In the genomic region with DNA sequence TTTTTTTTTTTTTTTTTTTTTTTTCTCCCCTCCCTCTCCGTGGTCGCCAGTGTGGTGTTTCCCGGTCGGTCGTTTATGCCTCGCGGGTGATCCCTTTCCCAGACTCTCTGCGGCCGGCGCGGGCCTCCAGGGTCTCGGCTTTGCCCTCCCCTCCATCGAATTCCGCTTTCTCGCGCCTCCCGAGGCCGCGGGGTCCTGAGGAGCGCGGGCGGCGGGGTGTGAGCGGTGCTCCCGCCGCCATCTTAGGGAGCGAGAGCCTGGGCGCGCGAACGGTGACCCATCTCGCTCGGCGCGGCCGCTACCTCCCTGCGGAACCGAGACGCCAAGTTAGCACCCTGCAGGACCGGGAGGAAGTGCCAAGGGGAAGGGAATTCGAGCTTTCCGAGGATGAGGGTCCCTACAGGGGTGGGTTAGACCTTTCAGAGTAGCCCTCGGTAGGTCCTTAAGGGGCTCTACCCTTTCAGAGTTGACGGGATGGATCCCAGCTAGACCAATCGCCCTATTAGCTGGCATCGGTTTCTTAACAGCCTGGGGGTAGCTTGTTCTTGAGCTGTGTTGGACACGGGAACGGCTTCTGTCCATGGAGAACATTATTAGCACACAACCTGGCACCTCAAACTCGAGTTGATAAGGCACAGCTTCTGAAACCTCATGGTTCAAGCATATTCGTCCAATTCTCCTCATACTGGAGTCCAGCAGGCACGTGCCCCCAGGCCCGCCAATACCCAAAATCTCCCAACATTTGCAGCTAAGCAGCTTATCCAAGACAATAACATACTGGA, we compare ENCODE assay signal across 8 mouse cellular contexts. TPM values are rescaled to one million over a fixed set of nuclear protein-coding genes. Genes with fewer than 3 reads are reported as not detected.
DNase-seq lines count a peak whose midpoint lies in the region; ATAC-seq and TF ChIP-seq lines count a peak whose summit lies in the region.

No protein-coding gene starts in this region.

- H3K36me3 ChIP-seq in E14TG2a.4 (ENCODE audit: insufficient read depth, low read length), result no peaks in the 10 kb centered on the region
- H3K36me3 ChIP-seq in embryonic facial prominence, embryonic 15.5 days, result no peaks in the 10 kb centered on the region
- no peaks in the 10 kb centered on the region for H3K36me3 ChIP-seq in heart, embryonic 11.5 days (ENCODE audit: control insufficient read depth, insufficient read depth, low read length)
- H3K36me3 ChIP-seq in kidney, embryonic 16.5 days (ENCODE audit: insufficient read depth, low read length), result no peaks in the 10 kb centered on the region

- H3K4me1 ChIP-seq in E14TG2a.4 (replicated peaks; ENCODE audit: low read depth, low read length), result peaks cover 10% of the 10 kb centered on the region
- peaks cover 3% of the 10 kb centered on the region for H3K4me1 ChIP-seq in bone marrow macrophage, adult 2 months (ENCODE audit: control insufficient read depth, insufficient read depth, low read length)
- H3K4me1 ChIP-seq in embryonic facial prominence, embryonic 15.5 days, result no peaks in the 10 kb centered on the region
- H3K4me1 ChIP-seq in heart, embryonic 11.5 days (ENCODE audit: control insufficient read depth, insufficient read depth, low read length), result no peaks in the 10 kb centered on the region; the same call in 1 of the 2 replicates
- peaks cover 5% of the 10 kb centered on the region for H3K4me1 ChIP-seq in kidney, embryonic 16.5 days (ENCODE audit: insufficient read depth, low read length)

- TF ChIP-seq POLR2A in bone marrow macrophage, adult 2 months (IDR thresholded peaks at IDR 0.05; ENCODE audit: borderline replicate concordance, low read depth, low read length), result no peak

- TF ChIP-seq CTCF in E14TG2a.4 (conservative IDR thresholded peaks at IDR 0.05; ENCODE audit: low read length), result no peak
- TF ChIP-seq CTCF in bone marrow macrophage, adult 2 months (IDR thresholded peaks at IDR 0.05; ENCODE audit: low read depth, low read length), result no peak

- ATAC-seq in embryonic facial prominence, embryonic 15.5 days (ENCODE audit: insufficient number of reproducible peaks, low FRiP score, low TSS enrichment, low read depth), result peak; percentile 61
- ATAC-seq in heart, embryonic 11.5 days (replicated peaks; ENCODE audit: insufficient number of reproducible peaks, low FRiP score, low TSS enrichment), result peak; percentile 75
- peak; percentile 69 for ATAC-seq in kidney, embryonic 16.5 days (ENCODE audit: low FRiP score, low TSS enrichment)

- DNase-seq in liver, result peak; percentile 68
- DNase-seq in monocyte, adult 2 months (ENCODE audit: low read depth in 1 of 2, low spot score in 2 of 2), result peak; percentile 37 to 70
- DNase-seq in urinary bladder, adult 2 months (ENCODE audit: low spot score), result peak; percentile 71

- under 1% methylated on average over 52 of the region's 52 CpGs for WGBS in embryonic facial prominence, embryonic 15.5 days
- WGBS in heart, embryonic 11.5 days (ENCODE audit: insufficient replicate concordance), result under 1% methylated on average over 52 of the region's 52 CpGs
- under 1% methylated on average over 51 of the region's 52 CpGs for WGBS in kidney, embryonic 16.5 days

- peak overlapping the region; percentile 80 for H3K9ac ChIP-seq in embryonic facial prominence, embryonic 15.5 days
- H3K9ac ChIP-seq in heart, embryonic 11.5 days (ENCODE audit: low read depth, low read length), result peak overlapping the region; percentile 89
- peak overlapping the region; percentile 97 for H3K9ac ChIP-seq in kidney, embryonic 16.5 days (replicated peaks; ENCODE audit: low read length)

- H3K27me3 ChIP-seq in E14TG2a.4 (ENCODE audit: insufficient read depth, low read length), result no peaks in the 10 kb centered on the region; the same call in 1 of the 2 replicates
- H3K27me3 ChIP-seq in embryonic facial prominence, embryonic 15.5 days, result no peaks in the 10 kb centered on the region
- no peaks in the 10 kb centered on the region for H3K27me3 ChIP-seq in heart, embryonic 11.5 days (ENCODE audit: control insufficient read depth, insufficient read depth, low read length)
- H3K27me3 ChIP-seq in kidney, embryonic 16.5 days (ENCODE audit: insufficient read depth, low read length), result no peaks in the 10 kb centered on the region

- peak overlapping the region; percentile 91 for H3K4me3 ChIP-seq in E14TG2a.4 (replicated peaks; ENCODE audit: low read length)
- peak overlapping the region; percentile 95 for H3K4me3 ChIP-seq in bone marrow macrophage, adult 2 months (ENCODE audit: insufficient read depth, low read length)
- peak overlapping the region; percentile 89 for H3K4me3 ChIP-seq in embryonic facial prominence, embryonic 15.5 days (replicated peaks)
- peak overlapping the region; percentile 92 for H3K4me3 ChIP-seq in heart, embryonic 11.5 days (ENCODE audit: low read depth, low read length)
- H3K4me3 ChIP-seq in kidney, embryonic 16.5 days (ENCODE audit: low read length), result peak overlapping the region; percentile 96

- peak overlapping the region; percentile 72 for H3K4me2 ChIP-seq in embryonic facial prominence, embryonic 15.5 days (replicated peaks)
- peak overlapping the region; percentile 83 for H3K4me2 ChIP-seq in heart, embryonic 11.5 days
- peak overlapping the region; percentile 85 for H3K4me2 ChIP-seq in kidney, embryonic 16.5 days (replicated peaks; ENCODE audit: low read depth, low read length)

- no peaks in the 10 kb centered on the region for H3K9me3 ChIP-seq in E14TG2a.4 (ENCODE audit: low read length)
- H3K9me3 ChIP-seq in embryonic facial prominence, embryonic 15.5 days (replicated peaks), result no peaks in the 10 kb centered on the region
- no peaks in the 10 kb centered on the region for H3K9me3 ChIP-seq in heart, embryonic 11.5 days (replicated peaks; ENCODE audit: control insufficient read depth, low read length)
- H3K9me3 ChIP-seq in kidney, embryonic 16.5 days (ENCODE audit: low read length), result no peaks in the 10 kb centered on the region

- H3K27ac ChIP-seq in bone marrow macrophage, adult 2 months (ENCODE audit: insufficient read depth, low read depth, low read length), result peak overlapping the region; percentile 81
- peak overlapping the region; percentile 100 for H3K27ac ChIP-seq in embryonic facial prominence, embryonic 15.5 days (replicated peaks)
- peak overlapping the region; percentile 96 for H3K27ac ChIP-seq in heart, embryonic 11.5 days (ENCODE audit: low read depth, low read length)
- H3K27ac ChIP-seq in kidney, embryonic 16.5 days (ENCODE audit: low read length), result peak overlapping the region; percentile 100

RNA-seq across cellular contexts. Expression of a gene that starts 0.9 kb away (rescaled TPM):
- 3.2 and 3.5 TPM in 2 replicates for polyA plus RNA-seq in bone marrow macrophage, adult 2 months (2012; ENCODE audit: insufficient read depth, insufficient read length, missing spikeins)
- 14.3 and 16.2 TPM in 2 replicates for polyA plus RNA-seq in embryonic facial prominence, embryonic 15.5 days (2015; fragmentation: Nextera tagmentation; extraction: Ambion mirVana)
- 8.3 and 10.3 TPM in 2 replicates for polyA plus RNA-seq in heart, embryonic 11.5 days (2014; fragmentation: Nextera tagmentation; extraction: Ambion mirVana)
- 12.5 and 15.8 TPM in 2 replicates for polyA plus RNA-seq in kidney, embryonic 16.5 days (2015; fragmentation: Nextera tagmentation; extraction: Ambion mirVana)
- polyA plus RNA-seq in urinary bladder, adult 2 months (2012; rRNA removed), result 1.6 and 2.0 TPM in 2 replicates

Comparison
In these comparisons a context has a peak if more than half of its experiments do, and no peak if none do; other contexts are left out.
1. Peak in every context shown above with its lines: DNase-seq, ATAC-seq, H3K4me3 ChIP-seq and H3K27ac ChIP-seq.